Mouse (Mus musculus) adrenal gland, postnatal 14 days (tissue): ENCODE measurements around the gene Trnp1. TPM values are rescaled to one million over a fixed set of nuclear protein-coding genes. Genes with fewer than 3 reads are reported as not detected.
A peak's percentile ranks its signal among the peaks of the same experiment; 100 is the strongest.

ENCODE experiments used
- DNase-seq: peaks from one replicate; pipeline ENCODE4 v3.0.0; 2021; ENCODE audit warnings: mixed read lengths
- total RNA-seq: library from RNA; stranded (reverse); gene quantifications from 2 replicates; pipeline ENCODE4 v1.2.3, GENCODE M21; 2021

Trnp1 gene
- total RNA-seq, 1 experiment from 2014 or later, result 4.0 TPM

DNA sequence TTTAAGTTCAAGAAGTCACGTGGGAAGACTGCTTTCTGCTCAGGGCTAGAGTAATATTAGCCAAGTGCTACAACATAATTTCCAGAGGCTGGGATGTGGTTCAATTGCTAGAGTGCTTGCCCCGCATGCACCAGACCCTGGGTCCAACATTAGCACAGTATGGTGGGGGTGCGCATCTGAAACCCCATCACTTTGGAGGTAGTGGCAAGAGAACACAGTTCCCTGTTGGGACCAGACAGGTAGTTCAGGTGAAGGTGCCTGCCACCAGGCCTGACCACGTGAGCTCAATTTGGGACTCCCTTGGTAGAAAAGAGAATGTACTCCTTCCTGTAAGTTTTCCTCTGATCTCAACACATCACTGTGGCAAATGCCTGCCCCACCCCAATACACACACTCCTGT lies 3.5 kb downstream of the Trnp1 start:
- DNase-seq, result no peak

DNA sequence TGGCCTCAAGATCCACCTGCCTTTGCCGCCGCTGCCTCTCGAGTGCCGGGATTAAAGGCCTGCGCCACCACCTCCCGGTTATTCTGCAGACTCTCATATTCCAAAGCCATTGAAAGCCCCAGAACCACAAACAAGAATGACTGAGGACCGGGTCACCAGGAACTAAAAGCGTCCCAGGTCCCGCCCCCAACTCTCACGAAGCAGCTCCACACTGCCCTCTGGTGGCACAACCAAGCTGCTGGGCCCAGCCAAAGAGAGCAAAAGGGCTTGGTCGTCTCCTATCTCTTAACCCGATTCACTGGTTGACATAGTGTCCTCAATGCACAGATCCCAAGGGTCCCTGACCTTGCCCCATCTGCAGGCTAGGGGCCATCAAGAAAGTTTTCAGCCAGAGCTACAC lies 3.9 kb downstream of the Trnp1 start:
- DNase-seq, result peak; percentile 94

DNA sequence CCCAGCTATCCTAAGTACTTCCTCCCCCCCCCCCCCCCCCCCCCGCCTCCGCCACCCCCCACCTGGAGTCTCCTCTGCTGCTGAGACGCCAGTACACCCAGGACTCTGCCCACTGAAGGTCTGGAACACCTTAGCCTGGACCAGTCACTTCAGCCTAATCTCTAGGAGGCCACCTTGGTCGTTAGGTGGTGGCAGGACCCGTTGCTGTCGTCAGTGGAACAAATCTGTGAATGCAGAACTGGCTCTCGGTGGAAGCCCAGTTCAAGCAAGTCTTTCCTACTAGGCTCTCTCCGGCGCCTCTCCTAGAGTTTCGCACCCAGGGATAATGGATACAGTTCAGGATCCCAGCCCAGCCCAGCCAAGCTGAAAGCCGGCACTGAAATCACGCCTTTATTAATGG lies 4.5 kb downstream of the Trnp1 start:
- no peak for DNase-seq

DNA sequence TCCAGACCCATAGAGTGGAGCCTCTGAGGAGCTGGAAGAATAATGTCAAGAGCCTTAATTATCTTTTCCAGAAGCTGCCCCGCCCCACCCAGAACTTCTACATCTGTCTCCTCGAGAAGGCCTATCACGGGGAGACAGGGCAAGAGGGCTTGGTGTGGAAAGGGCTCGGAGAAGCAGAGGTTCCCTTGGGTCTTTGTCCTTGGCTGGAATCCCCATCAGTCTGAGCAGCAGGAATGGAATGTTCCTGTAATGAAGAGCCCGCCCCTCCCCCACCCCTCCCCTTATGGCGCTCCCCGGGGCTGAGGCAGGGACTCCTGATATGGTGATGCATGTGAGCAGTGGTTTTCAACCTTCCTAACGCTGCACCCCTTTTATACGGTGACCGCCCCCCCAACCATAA lies 6.5 kb downstream of the Trnp1 start:
- DNase-seq, result peak; percentile 54

DNA sequence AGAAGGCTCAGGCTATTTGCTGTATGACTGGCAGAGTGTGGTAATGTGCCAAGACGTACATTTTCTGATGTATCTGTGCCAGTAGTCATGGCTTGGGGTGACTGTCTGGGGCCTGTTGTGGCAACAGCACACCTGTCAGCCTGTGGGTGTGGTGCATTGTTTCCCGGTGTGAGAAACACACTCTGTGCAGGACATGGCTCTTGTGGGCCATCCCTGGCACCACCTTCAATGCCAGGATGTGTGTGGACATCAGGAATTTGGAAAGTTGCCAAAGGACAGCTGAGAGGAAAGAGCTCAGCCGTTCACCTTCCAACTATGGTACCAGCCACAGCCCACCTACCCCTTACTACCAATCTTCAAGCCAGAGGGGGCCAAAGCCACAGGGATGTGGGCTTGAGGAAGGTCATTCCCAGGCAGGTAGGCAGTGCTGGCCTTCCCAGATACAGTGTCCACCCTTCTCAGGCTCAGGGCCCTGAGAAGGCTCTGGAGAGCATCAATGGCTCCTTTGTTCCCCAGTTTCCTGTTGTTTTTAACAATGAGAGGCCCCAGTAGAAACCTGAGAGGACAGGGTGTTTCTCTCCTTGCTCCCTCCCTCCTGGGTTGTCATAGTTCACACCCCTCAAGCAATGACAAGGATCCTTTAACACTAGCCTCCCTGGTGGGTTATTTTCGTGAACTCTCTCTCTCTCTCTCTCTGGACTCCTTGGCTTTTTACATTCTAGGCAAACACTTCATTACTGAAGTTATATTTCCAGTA lies 8.7 kb downstream of the Trnp1 start:
- no peak for DNase-seq

DNA sequence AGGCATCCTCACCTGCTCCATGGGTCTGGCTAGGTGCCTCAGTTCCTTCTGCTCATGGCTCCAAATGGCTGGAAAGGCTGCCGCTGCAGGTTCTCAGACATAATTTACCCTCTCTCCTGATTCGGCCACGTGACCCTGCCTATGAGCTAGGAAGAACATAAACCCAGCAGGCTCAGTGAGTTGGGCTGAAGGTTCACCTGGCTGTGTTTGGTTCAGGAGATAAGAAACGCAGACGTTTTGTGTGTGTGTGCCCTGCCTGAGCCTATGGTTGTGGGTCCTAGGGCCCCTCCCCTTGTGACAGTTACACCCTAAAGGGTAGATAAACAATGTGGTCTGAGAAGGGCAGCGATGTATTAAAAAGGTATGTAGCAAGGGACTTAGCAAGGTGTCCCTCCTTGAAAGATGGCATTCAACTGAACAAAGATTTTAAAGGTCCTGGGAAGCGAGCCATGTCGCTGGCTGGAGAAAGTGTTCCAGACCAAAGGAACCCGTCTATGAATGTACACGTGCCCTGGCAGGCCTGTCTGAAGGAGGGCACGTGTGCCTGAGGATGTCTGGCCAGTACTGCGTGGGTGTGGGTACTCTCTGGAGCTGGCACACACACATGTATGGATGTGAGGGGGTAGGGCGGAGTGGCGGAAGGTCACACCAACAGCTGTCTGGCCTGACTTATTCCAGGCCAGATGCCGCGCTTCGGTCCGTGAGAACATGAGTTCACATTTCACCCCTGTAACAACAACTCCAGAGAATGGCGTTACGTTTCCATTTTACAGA lies 9.5 kb downstream of the Trnp1 start:
- no peak for DNase-seq

DNA sequence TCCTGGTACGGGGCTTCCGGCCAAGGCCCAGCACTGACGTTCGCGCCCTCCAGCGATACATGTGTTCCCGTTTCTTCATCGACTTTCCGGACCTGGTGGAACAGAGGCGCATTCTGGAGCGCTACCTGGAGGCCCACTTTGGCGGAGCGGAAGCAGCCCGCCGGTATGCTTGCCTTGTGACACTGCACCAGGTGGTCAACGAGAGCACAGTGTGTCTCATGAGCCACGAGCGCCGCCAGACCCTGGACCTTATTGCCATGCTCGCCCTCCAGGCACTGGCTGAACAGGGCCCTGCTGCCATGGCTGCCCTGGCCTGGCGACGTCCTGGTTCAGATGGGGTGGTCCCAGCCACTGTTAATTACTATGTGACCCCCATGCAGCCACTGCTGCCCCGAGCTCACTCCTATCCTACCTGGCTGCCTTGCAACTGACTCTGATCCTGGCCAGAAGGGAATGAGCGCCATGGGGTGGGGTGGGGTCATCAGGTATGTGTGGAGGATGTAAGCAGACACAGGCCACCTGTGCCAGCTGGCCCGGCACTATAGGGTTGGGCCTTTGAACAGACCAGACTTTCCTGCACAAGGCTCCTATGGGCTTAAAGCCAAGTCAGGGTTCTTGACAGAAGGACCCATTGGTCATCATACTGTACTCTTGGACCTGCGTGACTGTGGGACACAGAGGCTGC lies 11.5 kb downstream of the Trnp1 start:
- no peak for DNase-seq

DNA sequence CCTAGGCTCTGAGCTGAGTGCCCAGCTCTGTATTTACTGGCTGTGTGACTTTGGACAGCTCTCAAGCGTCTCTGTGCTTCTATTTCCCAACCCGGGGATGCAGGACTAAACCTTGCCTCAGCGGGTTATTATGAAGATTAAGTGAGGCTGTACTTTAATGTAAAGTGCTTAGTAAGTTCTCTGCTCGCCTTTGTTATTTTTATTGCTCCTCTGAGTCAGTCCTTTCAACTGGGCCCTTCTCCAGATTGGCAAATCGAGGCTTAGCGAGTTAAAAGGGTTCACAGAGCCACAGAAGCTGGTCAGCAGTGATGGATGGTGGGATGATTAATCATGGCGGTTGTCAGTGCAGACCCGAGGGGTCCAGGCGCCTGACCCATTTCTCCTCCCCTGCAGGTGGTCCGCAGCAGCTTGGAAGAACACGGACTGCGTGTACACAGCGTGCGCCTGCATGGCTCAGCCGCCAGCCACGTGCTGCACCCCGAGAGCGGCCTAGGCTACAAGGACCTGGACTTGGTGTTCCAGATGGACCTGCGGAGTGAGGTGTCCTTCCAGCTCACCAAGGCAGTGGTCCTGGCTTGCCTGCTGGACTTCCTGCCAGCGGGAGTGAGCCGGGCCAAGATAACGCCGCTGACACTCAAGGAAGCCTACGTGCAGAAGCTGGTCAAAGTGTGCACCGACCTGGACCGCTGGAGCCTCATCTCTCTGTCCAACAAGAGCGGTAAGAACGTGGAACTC lies 12.5 kb downstream of the Trnp1 start:
- no peak for DNase-seq

DNA sequence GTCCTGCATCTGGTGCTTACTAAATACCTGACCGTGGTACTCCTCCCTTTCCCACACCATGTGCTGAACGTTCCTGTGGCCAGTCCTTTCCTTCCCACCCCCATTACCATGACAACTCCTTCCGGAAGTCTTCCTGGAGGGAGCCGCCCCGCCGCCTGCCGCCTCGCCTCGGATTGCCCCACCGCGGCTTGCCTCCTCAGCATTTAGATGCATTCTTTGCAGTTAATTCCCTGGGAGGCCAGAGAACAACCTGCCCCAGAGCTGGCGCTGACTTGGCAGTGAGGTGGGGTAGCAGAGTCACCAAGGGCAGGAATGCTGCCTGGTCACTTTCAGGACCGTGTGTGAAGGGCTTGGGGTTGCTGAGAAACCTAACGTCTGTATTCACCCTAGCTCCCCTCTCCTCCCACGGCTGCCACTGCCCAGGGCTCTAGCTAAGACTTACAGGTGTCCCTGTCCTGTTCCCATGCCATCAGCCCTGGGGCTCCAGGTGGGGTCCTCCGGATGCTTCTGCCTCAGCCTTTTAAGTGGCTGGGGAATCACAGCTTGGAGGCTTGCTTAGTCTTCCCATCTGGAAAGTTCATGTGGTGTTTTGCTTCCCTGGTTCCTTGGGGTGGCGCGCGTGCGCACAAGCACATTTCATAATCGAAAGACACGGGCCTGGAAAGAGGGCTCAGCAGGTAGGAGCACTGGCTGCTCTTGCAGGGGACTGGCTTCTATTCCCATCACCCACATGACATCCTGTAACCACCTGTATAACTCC lies 13.9 kb downstream of the Trnp1 start:
- peak; percentile 62 for DNase-seq

DNA sequence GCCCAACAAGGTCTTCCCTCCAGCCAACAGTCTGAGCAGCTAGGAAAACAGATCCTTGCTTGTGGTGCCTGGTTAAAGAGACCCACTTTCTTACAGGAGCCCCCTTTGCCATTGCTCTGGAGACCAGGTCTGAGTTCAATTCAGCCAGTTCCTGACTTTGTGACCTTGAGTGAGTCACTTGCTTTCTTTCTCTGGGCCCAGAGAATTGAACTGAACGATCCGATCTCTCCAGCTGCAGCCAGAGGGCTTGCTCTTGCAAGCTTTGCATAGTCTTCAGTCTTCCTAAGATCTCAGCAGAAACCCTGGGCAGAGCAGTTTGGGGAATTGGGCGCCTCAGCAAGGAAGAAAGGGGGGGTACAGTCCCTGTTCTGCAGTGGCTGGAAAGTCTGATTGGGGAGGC lies 15.9 kb downstream of the Trnp1 start:
- DNase-seq, result no peak

DNA sequence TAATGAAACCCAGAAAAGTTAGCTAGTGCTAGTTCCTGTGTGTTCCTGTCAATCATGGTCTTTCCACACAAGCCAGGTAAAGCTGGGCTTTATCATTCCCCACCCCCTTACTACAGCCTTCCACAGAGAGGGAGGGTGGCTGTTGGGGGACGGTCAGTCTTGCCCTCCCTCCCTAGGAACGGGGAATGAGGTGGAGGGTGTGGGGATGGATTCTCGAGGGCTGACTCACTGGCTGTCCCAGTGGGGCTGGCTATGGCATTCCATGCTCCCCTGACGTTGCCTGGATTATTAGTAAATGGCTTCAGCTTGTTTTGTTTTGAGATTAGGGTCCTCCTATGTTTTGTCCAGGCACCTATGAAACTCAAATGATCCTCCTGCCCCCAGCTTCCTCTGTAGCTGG lies 16.9 kb downstream of the Trnp1 start:
- peak; percentile 38 for DNase-seq

DNA sequence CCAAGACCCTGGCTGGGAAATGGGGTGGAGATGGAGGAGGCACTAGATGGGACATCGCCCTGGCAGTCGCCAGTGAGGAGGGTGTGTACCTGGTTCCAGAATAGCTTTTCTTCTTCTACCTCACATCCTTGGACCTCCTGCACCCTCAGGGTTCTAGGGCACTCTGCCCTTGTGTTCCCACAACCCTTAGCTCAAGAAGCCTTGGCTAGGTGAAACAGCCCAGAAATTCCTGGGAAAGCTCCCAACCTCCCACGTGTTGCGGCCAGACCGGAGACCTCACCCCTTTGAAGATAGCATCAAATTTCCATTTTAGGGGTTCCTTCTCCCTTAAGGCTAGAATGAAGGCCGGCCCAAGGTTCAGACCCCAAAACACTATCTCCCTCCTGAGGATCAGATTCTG lies 17.6 kb downstream of the Trnp1 start:
- DNase-seq, result no peak

DNA sequence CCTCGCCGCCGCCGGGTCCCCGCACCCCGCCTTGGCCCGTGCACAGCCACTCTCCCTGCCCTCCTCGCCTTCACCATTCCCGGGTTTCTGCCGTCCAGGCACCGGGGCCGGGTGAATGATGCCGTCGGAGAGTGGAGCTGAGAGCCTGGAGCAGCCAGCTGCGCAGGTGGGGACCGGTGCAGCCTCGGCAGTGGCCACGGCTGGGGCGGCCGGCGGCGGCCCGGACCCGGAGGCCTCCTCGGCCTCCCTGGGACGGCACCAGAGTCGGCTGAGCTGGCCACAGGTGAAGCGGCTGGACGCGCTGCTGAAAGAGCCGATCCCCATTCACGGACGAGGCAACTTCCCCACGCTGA lies 18.2 kb downstream of the Trnp1 start:
- no peak for DNase-seq

DNA sequence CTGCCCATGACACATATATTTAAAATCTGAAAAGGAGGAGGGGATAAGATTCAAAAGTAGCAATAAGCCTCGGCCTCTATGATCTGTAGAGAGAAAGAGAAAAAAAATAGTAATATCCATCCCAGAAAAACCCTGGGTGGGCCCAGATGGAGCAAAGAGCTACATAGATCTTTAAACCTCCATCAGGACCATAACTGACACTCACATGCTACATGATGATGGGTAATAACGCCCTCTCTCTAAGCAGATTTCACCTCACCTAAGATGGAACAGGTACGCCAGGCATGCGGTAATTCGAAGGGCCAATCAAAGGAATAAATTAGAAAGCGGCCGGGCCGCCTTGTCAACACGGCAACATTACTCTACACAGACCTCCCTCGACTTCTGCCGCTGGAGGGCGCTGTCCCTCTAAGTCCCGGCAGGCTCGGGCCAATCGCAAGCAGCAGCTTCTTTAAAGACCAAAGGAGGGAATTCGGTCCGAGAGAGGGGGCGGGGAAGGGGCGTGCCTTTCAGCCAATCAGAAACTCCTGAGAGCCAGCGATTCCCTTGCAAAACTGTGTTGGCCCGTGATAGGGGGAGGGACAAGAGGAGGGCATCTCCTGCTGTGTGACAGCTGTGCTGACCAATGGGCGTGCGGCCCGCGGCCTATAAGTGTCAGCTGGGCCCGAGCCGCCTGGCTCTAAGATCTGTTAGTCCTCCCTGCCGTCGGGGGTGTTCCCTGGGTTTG lies 18.7 kb downstream of the Trnp1 start, which contains the start of gene Tent5b:
Tent5b (plus strand) TSS at position 675 of the 727 bp plus-strand sequence.
- DNase-seq, result peak; percentile 100

DNA sequence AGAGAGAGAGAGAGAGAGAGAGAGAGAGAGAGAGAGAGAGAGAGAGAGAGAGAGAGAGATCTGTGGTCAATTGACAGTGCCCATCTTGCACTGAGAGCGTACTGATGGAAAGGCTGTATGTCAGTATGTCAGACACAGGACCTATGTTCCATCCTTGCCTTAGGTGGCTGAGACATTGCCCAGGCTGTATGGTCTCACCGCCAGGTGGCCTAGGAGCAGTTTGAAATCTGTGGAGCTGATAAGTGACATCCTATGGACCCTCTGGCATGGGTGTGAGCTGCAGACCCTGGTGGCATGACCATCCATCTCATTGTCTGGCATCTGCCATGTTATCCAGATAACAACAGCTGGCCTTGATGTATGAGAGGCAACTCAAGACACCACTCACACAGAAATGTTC lies 24.5 kb downstream of the Trnp1 start:
- DNase-seq, result no peak

DNA sequence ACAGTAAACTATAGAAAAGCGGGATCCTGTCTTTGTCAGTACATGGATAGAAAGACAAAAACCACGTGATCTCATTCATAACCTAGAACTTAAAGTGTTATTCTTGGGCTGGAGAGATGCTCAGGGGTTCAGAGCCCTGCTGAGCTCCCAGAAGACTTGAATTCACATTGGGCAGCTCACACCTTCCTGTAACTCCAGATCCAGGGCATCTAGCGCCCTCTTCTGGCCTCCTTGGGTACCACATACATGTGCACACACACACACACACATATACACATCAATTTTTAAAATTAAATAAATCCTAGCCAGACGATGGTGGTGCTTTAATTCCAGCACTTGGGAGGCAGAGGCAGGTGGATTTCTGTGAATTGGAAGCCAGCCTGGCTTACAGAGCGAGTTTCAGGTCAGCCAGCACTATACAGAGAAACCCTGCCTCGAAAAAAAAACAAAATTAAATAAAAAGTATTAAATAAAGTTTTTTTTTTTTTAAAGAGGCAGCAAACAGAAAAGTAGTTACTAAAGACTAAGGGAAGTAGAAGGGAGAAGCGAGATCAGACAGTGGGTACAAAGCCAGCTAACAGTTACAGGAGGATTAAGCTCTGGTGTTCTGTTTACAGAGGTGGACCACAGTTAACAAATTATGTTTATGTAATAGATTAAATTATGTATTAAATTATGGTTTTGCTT lies 27.1 kb downstream of the Trnp1 start:
- no peak for DNase-seq

DNA sequence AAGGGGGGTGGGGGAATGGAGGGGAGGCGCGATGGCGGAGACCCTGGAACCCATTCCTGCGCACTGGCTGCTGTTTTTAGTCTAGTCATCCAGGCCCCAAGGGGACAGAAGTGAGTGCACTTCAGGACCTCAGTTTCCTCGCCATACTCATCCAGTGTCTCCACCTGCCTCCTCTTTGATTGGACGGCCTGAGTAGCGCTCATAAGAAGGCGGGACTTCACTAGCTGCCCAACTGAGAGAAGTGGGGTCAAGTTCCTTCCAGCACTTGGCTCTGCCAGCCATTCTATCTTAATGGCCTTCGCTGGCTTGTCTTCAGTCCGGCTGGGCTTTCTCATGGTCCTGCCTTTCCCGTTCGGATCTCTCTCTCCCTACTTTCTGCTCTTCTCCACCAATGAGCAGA lies 29.2 kb downstream of the Trnp1 start:
- DNase-seq, result peak; percentile 33

DNA sequence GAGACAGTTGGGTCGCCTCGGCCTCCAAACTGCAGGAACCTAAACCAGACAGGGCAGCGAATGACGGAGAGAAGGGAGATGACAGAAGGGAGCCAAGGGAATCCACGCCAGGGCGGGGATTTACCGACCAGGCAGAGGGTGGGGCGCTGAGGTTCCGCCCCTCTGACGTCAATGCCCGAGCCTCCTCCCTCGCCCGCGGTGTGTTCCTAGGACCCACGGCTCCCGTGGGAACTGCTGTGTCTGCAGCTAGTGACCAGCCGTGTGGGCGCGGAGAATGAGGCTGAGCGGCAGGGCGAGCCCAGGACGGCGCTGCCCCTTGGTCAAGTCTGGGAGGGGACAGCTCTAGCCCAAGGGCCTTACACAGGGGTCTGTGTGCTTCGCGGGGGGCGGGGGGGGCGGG lies 30.3 kb downstream of the Trnp1 start:
- peak; percentile 91 for DNase-seq

DNA sequence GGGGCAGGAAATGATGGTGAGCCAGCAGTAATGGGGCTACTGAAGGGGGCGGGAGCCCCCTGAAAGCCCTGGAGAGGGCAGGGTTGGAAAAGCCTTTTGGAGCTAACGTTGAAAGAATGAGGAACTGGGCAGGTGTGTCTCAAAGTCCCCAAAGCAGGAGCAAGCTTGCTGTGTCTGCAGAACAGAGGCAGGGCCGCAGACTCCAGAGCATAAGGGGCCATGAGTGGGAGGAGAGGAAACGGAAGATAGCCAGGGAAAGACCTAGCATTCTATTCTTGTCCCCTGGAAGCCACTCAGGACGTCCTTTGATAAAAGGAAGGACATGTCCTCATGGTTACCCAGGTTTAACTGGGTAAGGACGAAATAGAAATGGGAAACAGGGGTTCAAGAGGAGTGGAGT lies 35.2 kb downstream of the Trnp1 start:
- DNase-seq, result no peak

DNA sequence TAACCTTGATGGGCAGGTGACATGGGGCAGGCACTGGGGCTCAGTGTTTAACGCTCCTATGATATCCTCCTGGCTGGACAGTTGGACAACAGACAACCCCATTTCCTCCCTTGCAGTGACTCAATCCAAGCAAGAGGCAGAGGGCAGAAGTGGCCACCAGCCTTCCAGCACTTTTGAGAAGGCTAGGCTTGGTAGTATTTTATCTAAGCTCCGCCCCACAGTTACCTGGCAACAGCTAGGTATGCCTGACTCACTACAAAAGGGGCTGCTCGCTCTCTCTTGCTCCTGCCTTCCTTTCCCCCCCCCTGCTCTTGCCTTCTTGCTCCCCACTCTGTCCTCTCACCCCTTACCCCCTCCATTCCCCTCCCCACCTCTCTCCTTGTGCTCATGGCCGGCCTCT lies 37.0 kb downstream of the Trnp1 start:
- no peak for DNase-seq
